Mouse (Mus musculus): ENCODE results near the gene Ssna1. TPM values are rescaled to one million over a fixed set of nuclear protein-coding genes. Genes with fewer than 3 reads are reported as not detected.
"Not testable (repeated sequence)": the region's sequence is repeated elsewhere in the genome, so short reads cannot be mapped to it uniquely, and the experiment has no call there.

Ssna1 gene
- polyA plus RNA-seq, 1 experiment from 2014 or later = 181 TPM

- peak overlapping the region; percentile 83 for H3K4me3 ChIP-seq (ENCODE audit: low read length)
- peak overlapping the region; percentile 99 for H3K4me2 ChIP-seq (ENCODE audit: low read length)
- peaks cover 45% of the 10 kb centered on the region for H3K4me1 ChIP-seq (ENCODE audit: control insufficient read depth, insufficient read depth, low read depth, low read length)
- no peaks in the 10 kb centered on the region; the same call in 1 of the 2 replicates for H3K27me3 ChIP-seq (replicated peaks; ENCODE audit: control insufficient read depth, insufficient read depth, low read length)
- peaks cover 2% of the 10 kb centered on the region; the same call in 1 of the 2 replicates for H3K36me3 ChIP-seq (ENCODE audit: control insufficient read depth, insufficient read depth, low read length)
- no peak overlapping the region for H3K9ac ChIP-seq (ENCODE audit: low read depth, low read length)
- ATAC-seq = no peak
- WGBS = 55% methylated on average over 3 of the region's 3 CpGs
- no peak overlapping the region for H3K27ac ChIP-seq (ENCODE audit: low read depth, low read length)
- H3K9me3 ChIP-seq (ENCODE audit: control insufficient read depth, low read length) = no peaks in the 10 kb centered on the region
These were observed 7.4 kb downstream of the Ssna1 start for GRCm38 (mm10) chr2:25264851-25265250.

DNA sequence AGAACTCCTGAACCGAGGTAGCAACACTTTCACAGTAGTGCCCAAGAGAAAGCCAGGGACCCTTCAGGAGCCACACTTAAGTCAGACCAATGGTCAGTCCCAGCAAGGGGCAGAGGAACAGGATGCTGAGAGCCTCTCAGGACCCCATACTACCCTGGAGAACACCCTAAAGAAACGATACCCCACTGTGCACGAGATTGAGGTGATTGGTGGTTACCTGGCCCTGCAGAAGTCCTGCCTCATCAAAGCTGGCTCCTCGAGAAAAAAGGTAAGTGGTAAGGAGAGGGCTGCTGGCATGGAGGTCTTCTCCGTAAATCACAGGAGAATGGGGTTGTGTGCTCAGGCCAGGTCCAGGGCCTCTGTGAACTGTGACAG is 8.0 kb downstream of the Ssna1 start:
- ATAC-seq = no peak
- peaks cover 45% of the 10 kb centered on the region for H3K4me1 ChIP-seq (ENCODE audit: control insufficient read depth, insufficient read depth, low read depth, low read length)
- no peaks in the 10 kb centered on the region; the same call in 1 of the 2 replicates for H3K36me3 ChIP-seq (ENCODE audit: control insufficient read depth, insufficient read depth, low read length)
- no peaks in the 10 kb centered on the region; the same call in 1 of the 2 replicates for H3K27me3 ChIP-seq (replicated peaks; ENCODE audit: control insufficient read depth, insufficient read depth, low read length)
- H3K4me3 ChIP-seq (ENCODE audit: low read length) = peak overlapping the region; percentile 83
- no peaks in the 10 kb centered on the region for H3K9me3 ChIP-seq (ENCODE audit: control insufficient read depth, low read length)
- H3K4me2 ChIP-seq (ENCODE audit: low read length) = peak overlapping the region; percentile 99
- H3K27ac ChIP-seq (ENCODE audit: low read depth, low read length) = no peak overlapping the region
- peak overlapping the region; percentile 83 for H3K9ac ChIP-seq (ENCODE audit: low read depth, low read length)
- WGBS = 86% methylated on average over 5 of the region's 5 CpGs

DNA sequence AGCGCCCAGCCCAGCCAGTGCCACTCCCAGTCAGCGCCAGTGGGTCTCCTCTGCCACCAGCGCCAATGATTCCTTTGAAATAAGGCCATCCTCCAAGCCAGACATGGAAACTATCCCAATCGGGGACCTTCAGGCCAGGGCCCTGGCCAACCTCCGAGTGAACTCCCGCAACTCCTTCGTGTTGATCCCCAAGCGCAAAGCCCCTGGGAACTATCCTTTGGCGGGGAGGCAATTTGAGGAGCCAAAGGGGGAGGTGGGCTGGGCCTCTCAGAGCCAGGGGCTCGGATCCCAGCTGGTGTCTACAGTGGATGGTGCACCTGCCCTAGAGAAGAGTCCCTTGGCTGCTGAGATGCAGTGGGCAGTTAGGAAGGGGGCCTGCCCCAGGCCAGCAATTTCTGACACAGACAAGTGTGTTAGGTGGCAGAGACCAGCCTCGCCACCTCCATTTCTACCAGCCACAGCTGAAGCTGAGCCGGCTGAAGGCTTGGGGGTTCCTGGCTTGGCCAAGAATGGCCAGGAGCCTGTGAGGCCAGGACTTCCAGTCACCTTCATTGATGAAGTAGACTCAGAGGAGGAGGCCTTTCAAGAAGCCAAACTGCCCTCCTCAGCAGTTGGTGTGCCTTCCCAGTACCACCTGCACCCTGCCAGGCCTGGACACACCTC is 8.5 kb downstream of the Ssna1 start:
- no peaks in the 10 kb centered on the region; the same call in 1 of the 2 replicates for H3K27me3 ChIP-seq (replicated peaks; ENCODE audit: control insufficient read depth, insufficient read depth, low read length)
- H3K36me3 ChIP-seq (ENCODE audit: control insufficient read depth, insufficient read depth, low read length) = no peaks in the 10 kb centered on the region
- peak overlapping the region; percentile 99 for H3K4me2 ChIP-seq (ENCODE audit: low read length)
- H3K4me3 ChIP-seq (ENCODE audit: low read length) = peak overlapping the region; percentile 83
- H3K27ac ChIP-seq (ENCODE audit: low read depth, low read length) = no peak overlapping the region; the same call in 1 of the 2 replicates
- peaks cover 45% of the 10 kb centered on the region for H3K4me1 ChIP-seq (ENCODE audit: control insufficient read depth, insufficient read depth, low read depth, low read length)
- H3K9ac ChIP-seq (ENCODE audit: low read depth, low read length) = peak overlapping the region; percentile 83
- WGBS = 21% methylated on average over 12 of the region's 12 CpGs
- ATAC-seq = no peak
- no peaks in the 10 kb centered on the region for H3K9me3 ChIP-seq (ENCODE audit: control insufficient read depth, low read length)

GRCm38 (mm10) chr2:25262795-25263622 is 9.2 kb downstream of the Ssna1 start:
- H3K36me3 ChIP-seq (ENCODE audit: control insufficient read depth, insufficient read depth, low read length) = no peaks in the 10 kb centered on the region
- under 1% methylated on average over 82 of the region's 82 CpGs for WGBS
- H3K27ac ChIP-seq (ENCODE audit: low read depth, low read length) = peak overlapping the region; percentile 85
- no peak; the same call in 1 of the 2 replicates for ATAC-seq
- no peaks in the 10 kb centered on the region for H3K9me3 ChIP-seq (ENCODE audit: control insufficient read depth, low read length)
- H3K4me3 ChIP-seq (ENCODE audit: low read length) = peak overlapping the region; percentile 83
- H3K27me3 ChIP-seq (replicated peaks; ENCODE audit: control insufficient read depth, insufficient read depth, low read length) = no peaks in the 10 kb centered on the region; the same call in 1 of the 2 replicates
- peak overlapping the region; percentile 99 for H3K4me2 ChIP-seq (ENCODE audit: low read length)
- peaks cover 45% of the 10 kb centered on the region for H3K4me1 ChIP-seq (ENCODE audit: control insufficient read depth, insufficient read depth, low read depth, low read length)
- peak overlapping the region; percentile 83 for H3K9ac ChIP-seq (ENCODE audit: low read depth, low read length)

- ATAC-seq = peak; percentile 98
- no peaks in the 10 kb centered on the region; the same call in 1 of the 2 replicates for H3K27me3 ChIP-seq (replicated peaks; ENCODE audit: control insufficient read depth, insufficient read depth, low read length)
- H3K4me3 ChIP-seq (ENCODE audit: low read length) = peak within 1 kb of the TSS; percentile 83
- no peaks in the 10 kb centered on the region for H3K36me3 ChIP-seq (ENCODE audit: control insufficient read depth, insufficient read depth, low read length)
- WGBS = under 1% methylated on average over 32 of the region's 39 CpGs
- H3K4me1 ChIP-seq (ENCODE audit: control insufficient read depth, insufficient read depth, low read depth, low read length) = peaks cover 43% of the 10 kb centered on the region
- peak within 1 kb of the TSS; percentile 99 for H3K4me2 ChIP-seq (ENCODE audit: low read length)
- peak within 1 kb of the TSS; percentile 83 for H3K9ac ChIP-seq (ENCODE audit: low read depth, low read length)
- H3K27ac ChIP-seq (ENCODE audit: low read depth, low read length) = peak within 1 kb of the TSS; percentile 85
- no peaks in the 10 kb centered on the region for H3K9me3 ChIP-seq (ENCODE audit: control insufficient read depth, low read length)
These were observed 9.9 kb downstream of the Ssna1 start, which contains the start of gene Tprn for GRCm38 (mm10) chr2:25262291-25262767. Tprn (plus strand) TSS chr2:25262618.

- peaks cover 41% of the 10 kb centered on the region for H3K4me1 ChIP-seq (ENCODE audit: control insufficient read depth, insufficient read depth, low read depth, low read length)
- H3K4me2 ChIP-seq (ENCODE audit: low read length) = peak overlapping the region; percentile 99
- no peaks in the 10 kb centered on the region for H3K36me3 ChIP-seq (ENCODE audit: control insufficient read depth, insufficient read depth, low read length)
- no peaks in the 10 kb centered on the region; the same call in 1 of the 2 replicates for H3K27me3 ChIP-seq (replicated peaks; ENCODE audit: control insufficient read depth, insufficient read depth, low read length)
- H3K9ac ChIP-seq (ENCODE audit: low read depth, low read length) = peak overlapping the region; percentile 46; the same call in 1 of the 2 replicates
- ATAC-seq = no peak
- H3K9me3 ChIP-seq (ENCODE audit: control insufficient read depth, low read length) = no peaks in the 10 kb centered on the region
- 43% methylated on average over 10 of the region's 12 CpGs for WGBS
- H3K4me3 ChIP-seq (ENCODE audit: low read length) = peak overlapping the region; percentile 83
- H3K27ac ChIP-seq (ENCODE audit: low read depth, low read length) = peak overlapping the region; percentile 62
These were observed 10.4 kb downstream of the Ssna1 start for GRCm38 (mm10) chr2:25261870-25262269.

DNA sequence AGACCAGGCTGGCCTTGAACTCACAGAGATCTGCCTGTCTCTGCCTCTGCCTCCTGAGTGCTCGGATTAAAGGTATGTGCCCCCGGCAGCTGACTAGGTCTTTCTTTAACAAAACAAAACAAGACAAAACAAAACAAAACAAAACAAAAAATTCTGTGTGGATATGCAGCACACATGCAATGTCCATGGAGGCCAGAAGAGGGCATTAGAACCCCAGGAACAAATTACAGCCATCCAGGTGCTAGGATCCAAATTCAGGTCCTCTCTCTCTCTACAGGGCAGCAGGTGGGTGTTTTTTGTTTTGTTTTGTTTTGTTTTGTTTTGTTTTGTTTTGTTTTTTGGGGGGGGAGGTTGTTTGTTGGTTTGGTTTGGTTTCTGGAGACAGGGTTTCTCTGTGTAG is 13.4 kb downstream of the Ssna1 start:
- no peaks in the 10 kb centered on the region for H3K27me3 ChIP-seq (replicated peaks; ENCODE audit: control insufficient read depth, insufficient read depth, low read length)
- H3K4me1 ChIP-seq (ENCODE audit: control insufficient read depth, insufficient read depth, low read depth, low read length) = peaks cover 27% of the 10 kb centered on the region
- ATAC-seq = no peak
- H3K27ac ChIP-seq (ENCODE audit: low read depth, low read length) = no peak overlapping the region
- no peaks in the 10 kb centered on the region for H3K36me3 ChIP-seq (ENCODE audit: control insufficient read depth, insufficient read depth, low read length)
- no peaks in the 10 kb centered on the region for H3K9me3 ChIP-seq (ENCODE audit: control insufficient read depth, low read length)
- H3K9ac ChIP-seq (ENCODE audit: low read depth, low read length) = no peak overlapping the region
- H3K4me3 ChIP-seq (ENCODE audit: low read length) = no peak overlapping the region
- 44% methylated on average over 2 of the region's 2 CpGs for WGBS
- no peak overlapping the region for H3K4me2 ChIP-seq (ENCODE audit: low read length)

GRCm38 (mm10) chr2:25257250-25257649 is 15.0 kb downstream of the Ssna1 start:
- H3K4me2 ChIP-seq (ENCODE audit: low read length); H3K36me3 ChIP-seq (ENCODE audit: control insufficient read depth, insufficient read depth, low read length); H3K9ac ChIP-seq (ENCODE audit: low read depth, low read length); H3K9me3 ChIP-seq (ENCODE audit: control insufficient read depth, low read length); H3K4me3 ChIP-seq (ENCODE audit: low read length); H3K27me3 ChIP-seq (replicated peaks; ENCODE audit: control insufficient read depth, insufficient read depth, low read length); ATAC-seq; H3K27ac ChIP-seq (ENCODE audit: low read depth, low read length): not testable (repeated sequence)
- WGBS = 91% methylated on average over 5 of the region's 5 CpGs
- H3K4me1 ChIP-seq (ENCODE audit: control insufficient read depth, insufficient read depth, low read depth, low read length) = peaks cover 19% of the 10 kb centered on the region

Data from hindbrain, embryonic 16.5 days (tissue).